Mouse (Mus musculus): ENCODE results near the gene Slc25a11.

Gene Slc25a11

DNA sequence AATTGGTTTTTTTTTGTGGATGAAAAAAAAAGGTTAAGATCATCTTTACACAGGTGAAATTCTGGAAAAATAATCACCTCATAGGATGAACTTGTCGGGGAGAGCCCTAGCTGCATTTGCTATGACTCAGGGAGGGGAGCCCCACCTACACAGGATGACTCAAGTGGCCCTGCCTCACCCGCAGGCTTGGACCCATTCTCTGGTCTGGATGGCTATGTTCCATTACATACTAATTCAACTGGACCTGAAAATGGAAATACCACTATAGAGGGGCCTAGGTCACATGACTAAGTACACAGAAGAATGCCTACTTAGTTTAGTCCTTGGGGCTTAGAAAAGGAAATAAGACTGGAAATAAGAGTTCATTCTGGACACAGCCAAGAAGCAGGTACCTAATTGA is 4.1 kb upstream of the Slc25a11 start:
- peak in 1 of 2 experiments; percentile 44 for DNase-seq (ENCODE audit: low spot score in 2 of 2)

GRCm38 (mm10) chr11:70650322-70651175 is 3.3 kb upstream of the Slc25a11 start:
- DNase-seq (ENCODE audit: low spot score in 2 of 2): peak; percentile 74 to 79

DNA sequence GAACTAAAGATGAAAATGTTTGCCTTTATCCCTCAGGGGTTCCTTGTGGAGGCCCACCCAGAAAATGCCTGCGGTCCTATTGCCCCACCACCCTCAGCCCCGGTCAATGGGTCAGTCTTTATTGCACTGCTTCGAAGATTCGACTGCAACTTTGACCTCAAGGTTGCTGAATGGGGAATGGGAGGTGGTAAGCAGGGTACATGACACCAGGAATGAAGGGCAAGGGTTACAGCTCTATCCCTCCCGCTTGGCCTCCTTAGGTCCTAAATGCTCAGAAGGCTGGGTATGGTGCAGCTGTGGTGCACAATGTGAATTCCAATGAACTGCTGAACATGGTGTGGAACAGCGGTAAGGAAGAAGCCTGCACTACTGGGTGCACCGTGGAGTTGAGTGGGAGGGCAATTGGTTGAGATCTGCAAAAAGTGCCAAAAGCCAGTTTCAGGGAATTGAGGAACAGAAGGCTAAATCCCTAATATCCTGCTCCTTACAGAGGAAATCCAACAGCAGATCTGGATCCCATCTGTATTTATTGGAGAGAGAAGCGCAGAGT is 2.0 kb upstream of the Slc25a11 start:
- no peak for DNase-seq (ENCODE audit: low spot score in 2 of 2)

DNA sequence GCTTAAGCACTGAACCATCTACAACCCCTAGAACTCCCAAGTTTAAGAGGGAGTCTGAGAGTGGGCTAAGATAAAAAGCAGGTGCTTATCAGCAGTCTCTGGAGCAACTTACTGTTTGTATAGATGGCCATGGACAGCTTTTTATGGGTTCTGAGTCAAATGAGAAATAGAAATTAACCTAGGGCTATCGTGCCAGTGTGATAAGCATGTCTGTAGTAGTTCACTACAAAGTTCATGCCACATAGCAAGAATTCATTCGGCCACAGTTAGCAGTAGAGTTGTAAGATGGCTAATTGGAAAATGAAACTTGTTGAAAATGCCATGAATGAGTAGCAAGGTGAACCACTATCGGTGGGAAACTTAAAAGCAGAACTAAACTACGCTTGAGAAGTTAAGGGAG is 1.2 kb upstream of the Slc25a11 start:
- peak in 1 of 2 experiments; percentile 60 for DNase-seq (ENCODE audit: low spot score in 2 of 2)

DNA sequence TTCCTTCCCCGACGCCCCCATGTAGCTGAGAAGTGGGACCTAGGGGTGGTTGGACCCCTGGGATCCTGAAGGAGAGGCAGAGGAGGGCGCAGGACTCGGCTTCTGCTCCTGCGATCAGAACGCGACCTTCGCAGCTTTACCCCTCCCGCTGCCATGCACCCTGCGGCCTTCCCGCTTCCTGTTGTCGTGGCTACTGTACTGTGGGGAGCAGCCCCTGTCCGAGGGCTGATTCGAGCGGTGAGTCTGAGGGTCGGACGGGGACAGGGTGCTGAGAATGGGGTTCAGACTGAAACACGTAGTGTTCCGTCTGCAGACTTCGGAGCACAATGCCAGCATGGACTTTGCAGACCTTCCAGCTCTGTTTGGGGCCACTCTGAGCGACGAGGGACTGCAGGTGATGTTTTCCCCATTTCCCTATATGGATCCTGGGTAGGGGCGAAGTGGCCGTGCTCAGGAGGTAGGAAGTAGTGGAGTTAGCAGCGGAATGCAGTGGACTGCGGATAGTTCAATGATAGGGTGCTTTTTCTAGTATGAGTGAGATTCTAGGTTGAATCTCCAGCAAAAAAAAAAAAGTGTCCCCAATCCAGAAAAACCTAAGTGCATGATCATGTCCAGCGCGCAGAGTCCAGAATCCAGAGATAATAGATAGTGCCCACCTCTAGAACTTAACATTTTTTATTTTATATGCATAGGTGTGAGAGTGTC is 589 bp upstream of the Slc25a11 start:
- DNase-seq (ENCODE audit: low spot score in 2 of 2): peak in 1 of 2 experiments; percentile 62

DNA sequence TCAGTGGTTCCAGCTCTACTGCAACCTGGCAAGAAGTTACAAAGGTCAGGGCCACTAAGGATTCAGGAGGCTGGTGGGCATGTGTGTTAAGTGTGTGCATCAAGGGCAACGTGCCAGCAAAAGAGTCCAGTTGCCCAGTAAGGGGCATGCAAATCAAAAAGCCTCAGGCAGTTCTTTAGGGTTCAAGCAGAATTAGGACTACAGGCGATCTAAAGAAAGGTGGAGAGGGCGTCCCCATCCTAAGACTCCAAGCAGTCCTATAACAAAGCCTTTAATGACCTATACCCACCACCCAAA is 1.1 kb downstream of the Slc25a11 start:
- DNase-seq (ENCODE audit: low spot score in 2 of 2): no peak

- no peak for DNase-seq (ENCODE audit: low spot score in 2 of 2)
Measured at GRCm38 (mm10) chr11:70645461-70646258, 1.6 kb downstream of the Slc25a11 start.

GRCm38 (mm10) chr11:70644564-70645103 is 2.6 kb downstream of the Slc25a11 start:
- DNase-seq (ENCODE audit: low spot score in 2 of 2): no peak

- no peak for DNase-seq (ENCODE audit: low spot score in 2 of 2)
Measured at GRCm38 (mm10) chr11:70643051-70643450, 4.2 kb downstream of the Slc25a11 start.

DNA sequence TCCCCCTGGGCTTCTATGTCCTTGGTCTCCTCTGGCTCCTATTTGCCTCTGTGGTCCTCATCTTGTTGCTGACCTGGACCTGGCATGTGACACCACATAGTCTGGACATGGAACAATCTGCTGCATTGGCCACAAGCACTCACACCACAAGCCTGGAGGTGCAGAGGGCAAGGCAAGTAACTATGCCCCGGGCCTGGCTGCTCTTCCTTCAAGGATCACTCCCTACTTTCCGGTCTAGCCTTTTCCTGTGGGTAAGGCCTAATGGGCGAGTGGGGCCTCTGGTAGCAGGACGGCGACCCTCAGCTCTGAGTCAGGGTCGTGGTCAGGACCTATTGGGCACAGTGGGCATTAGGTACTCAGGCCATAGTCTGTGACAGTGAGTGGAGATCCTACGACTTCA is 6.0 kb downstream of the Slc25a11 start:
- no peak for DNase-seq (ENCODE audit: low spot score in 2 of 2)

GRCm38 (mm10) chr11:70639976-70640375 is 7.3 kb downstream of the Slc25a11 start:
- no peak for DNase-seq (ENCODE audit: low spot score in 2 of 2)

GRCm38 (mm10) chr11:70638714-70639278 is 8.5 kb downstream of the Slc25a11 start, which contains the start of gene Gp1ba:
Gene Gp1ba (plus strand): TSS chr11:70639122.
- no peak for DNase-seq (ENCODE audit: low spot score in 2 of 2)

- DNase-seq (ENCODE audit: low spot score in 2 of 2): no peak
Measured at GRCm38 (mm10) chr11:70638293-70638692, 9.0 kb downstream of the Slc25a11 start.

DNA sequence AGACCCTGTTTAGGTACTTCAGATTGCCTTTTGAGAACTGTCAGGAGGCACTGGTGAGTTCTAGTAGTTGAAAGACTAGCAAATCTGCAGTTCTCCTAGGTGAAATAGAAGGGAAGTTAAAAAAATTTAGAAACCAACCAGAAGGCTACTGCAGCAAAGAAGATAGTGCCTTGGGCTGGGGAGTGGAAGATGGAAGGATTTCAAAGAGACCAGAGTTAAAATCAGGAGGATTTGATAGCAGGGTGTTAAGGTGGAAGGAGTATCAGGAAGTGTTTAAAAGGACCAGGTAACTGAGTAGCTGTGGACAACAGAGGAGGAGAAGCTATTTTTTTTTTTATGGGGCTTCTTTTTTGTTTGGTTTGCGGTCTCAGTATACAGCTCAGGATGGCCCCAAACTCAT is 9.5 kb downstream of the Slc25a11 start:
- DNase-seq (ENCODE audit: low spot score in 2 of 2): no peak

- DNase-seq (ENCODE audit: low spot score in 2 of 2): no peak
Measured at GRCm38 (mm10) chr11:70635601-70636000, 11.7 kb downstream of the Slc25a11 start.

- DNase-seq (ENCODE audit: low spot score in 2 of 2): no peak
Measured at GRCm38 (mm10) chr11:70630129-70630528, 17.1 kb downstream of the Slc25a11 start.

DNA sequence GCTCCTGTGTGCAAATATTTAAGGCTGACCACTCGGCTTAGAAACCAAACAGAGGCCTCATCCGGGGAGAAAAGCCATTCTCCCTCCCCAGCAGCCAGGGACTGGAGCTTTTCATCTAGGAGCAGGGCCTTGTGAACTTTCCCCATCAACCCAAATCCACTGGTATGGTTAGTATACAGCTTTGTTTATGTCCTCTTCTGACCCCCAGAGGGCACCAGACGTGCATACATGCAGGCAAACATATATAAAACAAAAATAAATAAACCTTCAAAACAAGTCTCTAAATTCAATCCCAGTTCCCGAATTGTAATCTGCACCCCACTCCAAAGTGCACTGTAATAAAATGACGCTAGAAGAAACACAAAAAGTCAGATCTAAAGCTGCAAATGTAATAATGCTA is 17.7 kb downstream of the Slc25a11 start:
- DNase-seq (ENCODE audit: low spot score in 2 of 2): peak; percentile 33 to 52

DNA sequence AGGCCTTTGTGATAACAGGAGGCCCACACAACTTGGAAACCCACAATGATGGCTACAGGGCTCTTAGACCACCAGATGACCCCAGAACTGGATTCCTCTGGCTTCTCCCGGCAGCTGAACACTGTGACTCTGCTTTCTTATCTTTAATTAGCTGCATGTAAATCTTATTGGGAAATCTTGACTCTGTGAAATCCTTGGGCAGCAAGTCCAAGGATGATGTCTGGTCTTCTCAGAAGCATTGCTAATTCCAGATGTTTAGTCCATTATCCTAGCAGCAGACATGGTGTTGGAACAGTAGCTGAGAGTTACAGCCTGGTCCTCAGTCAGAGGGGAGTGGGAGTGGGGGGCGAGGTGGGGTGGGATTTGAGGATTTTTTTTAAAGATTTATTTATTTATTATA is 18.8 kb downstream of the Slc25a11 start:
- no peak for DNase-seq (ENCODE audit: low spot score in 2 of 2)

GRCm38 (mm10) chr11:70626877-70627276 is 20.4 kb downstream of the Slc25a11 start:
- DNase-seq (ENCODE audit: low spot score in 2 of 2): no peak

DNA sequence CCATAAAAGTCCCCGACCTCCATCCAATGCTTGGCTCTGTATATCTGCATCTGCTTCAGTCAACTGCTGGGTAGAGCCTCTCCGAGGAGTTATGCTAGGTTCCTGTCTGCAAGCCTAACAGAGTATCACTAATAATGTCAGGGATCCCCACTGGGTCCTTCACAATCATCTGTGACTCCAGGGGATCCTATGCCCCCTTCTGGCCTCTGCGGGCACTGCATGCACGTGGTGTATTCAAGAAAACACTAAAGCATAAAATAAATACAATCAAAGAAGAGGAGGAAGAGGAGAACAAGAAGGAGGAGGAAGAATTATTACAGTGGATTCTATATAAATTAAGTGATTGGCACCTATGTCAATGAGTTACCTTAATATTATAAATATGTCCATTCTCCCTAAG is 21.8 kb downstream of the Slc25a11 start:
- peak in 1 of 2 experiments; percentile 38 for DNase-seq (ENCODE audit: low spot score in 2 of 2)

DNA sequence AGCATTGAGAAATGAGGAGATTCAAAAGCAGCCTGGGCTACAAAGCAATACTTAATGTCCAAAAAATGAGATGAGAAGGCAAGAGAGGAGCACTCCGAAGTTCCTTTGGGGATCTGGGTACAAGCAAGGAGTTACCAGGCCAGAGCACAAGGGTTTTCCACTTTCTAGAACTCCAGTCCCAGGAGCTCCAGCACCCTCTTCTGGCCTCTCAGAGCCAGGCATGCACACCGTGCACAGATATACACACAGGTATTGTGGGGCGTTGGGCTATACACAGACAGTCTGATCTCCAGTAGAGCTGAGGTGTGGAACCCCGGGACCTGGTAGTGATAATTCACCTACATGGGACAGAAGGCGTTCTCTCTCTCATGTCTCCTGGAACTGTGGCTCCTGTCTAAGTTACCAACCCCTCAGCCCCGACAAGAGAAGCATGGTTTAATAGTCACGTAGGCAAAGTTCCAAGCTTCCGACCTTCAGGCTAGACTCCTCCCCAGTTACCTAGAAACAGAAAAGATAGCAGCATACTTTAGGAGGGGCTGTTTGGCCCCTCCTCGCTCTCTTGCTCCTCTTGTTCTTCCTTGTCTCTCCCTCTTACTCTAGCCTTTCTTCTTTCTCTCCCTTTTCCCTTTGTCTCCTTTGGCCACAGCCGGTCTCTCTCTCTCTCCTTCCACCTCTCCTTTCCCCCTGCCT is 24.1 kb downstream of the Slc25a11 start:
- no peak for DNase-seq (ENCODE audit: low spot score in 2 of 2)
